In the genomic region with DNA sequence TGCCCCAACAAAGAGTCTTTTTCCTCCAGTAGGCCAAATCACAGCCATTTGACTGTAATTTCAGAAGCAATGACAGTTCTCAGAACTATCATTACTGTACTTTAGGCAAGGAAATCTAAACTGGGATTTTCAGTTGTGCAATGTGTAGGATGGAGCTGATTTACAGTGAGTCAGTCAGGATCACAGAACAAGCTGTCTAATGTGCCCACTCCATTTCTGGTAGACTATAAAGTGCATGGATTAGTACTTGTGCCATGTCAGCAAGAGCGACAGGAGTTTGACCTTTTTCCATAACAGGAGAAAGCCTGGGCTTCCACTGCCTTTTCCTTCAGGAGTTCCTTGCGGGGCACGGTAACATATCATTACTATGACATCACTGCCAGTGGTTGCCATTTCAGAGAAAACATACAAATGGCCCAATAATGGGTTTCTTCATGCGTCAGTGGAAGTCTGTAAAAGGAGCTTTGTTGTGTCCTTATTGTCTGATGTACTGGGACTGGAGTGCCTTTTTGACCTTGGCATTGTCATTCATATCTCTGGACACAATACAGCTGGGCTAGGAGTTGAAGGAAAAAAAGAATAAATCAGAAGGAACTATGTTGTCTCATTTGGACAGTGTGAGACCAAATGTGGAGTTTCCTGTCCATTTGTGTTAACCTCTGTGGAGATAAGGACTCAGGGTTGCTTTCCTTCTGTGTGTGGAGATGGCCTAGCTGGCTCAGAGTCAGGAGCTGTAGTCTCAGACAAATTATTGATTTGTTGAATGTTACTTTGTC, we compare ENCODE assay signal across 10 mouse cellular contexts.
A peak's percentile ranks its signal among the peaks of the same experiment; 100 is the strongest.
DNase-seq lines count a peak whose midpoint lies in the region; ATAC-seq and TF ChIP-seq lines count a peak whose summit lies in the region.
"Had no signal": no experiment of that assay in that cellular context is flagged by ENCODE, and none has a peak within 500 bp of the region (broad histone marks: within the 10 kb centered on the region; RNA-seq: fewer than 3 reads in every experiment).

No protein-coding gene starts in this region.

- ATAC-seq in lung, postnatal 0 days = peak; percentile 89
- ATAC-seq in erythroid progenitor cell, adult 5-6 weeks (replicated peaks; ENCODE audit: low FRiP score, poor library complexity, severe bottlenecking) = no peak
- ATAC-seq: midbrain, embryonic 16.5 days had no signal

- H3K9me3 ChIP-seq in lung, postnatal 0 days (ENCODE audit: low read length) = no peaks in the 10 kb centered on the region

- DNase-seq in frontal cortex, adult 2 months (ENCODE audit: extremely low spot score in 1 of 2, low spot score in 1 of 2) = peak; percentile 11 to 39
- DNase-seq in frontal cortex, postnatal 14 days (ENCODE audit: low spot score in 2 of 2) = no peak
- DNase-seq in lung, postnatal 0 days (ENCODE audit: low spot score) = peak; percentile 78
- DNase-seq in lung, adult 18-20 months = no peak
- DNase-seq in kidney, adult 9 months = peak; percentile 85
- peak; percentile 71 for DNase-seq in mesoderm, embryonic 11.5 days (ENCODE audit: low read depth, low spot score)
- no peak for DNase-seq in left cerebral cortex, postnatal 4 days
- DNase-seq: right cerebral cortex, postnatal 4 days had no signal

- intact Hi-C loops in left cerebral cortex, postnatal 4 days (cut with DNase I) = no loop called here

- WGBS in lung, postnatal 0 days = 52% methylated on average over 4 of the region's 4 CpGs

- no peak overlapping the region for H3K4me2 ChIP-seq in lung, postnatal 0 days (replicated peaks; ENCODE audit: low read depth, low read length)

- H3K27me3 ChIP-seq in lung, postnatal 0 days (replicated peaks; ENCODE audit: insufficient read depth, low read length) = no peaks in the 10 kb centered on the region

- no peaks in the 10 kb centered on the region for H3K4me1 ChIP-seq in lung, postnatal 0 days (ENCODE audit: insufficient read depth, low read depth, low read length)

- H3K9ac ChIP-seq in lung, postnatal 0 days (replicated peaks; ENCODE audit: low read depth) = no peak overlapping the region

- H3K4me3 ChIP-seq in lung, postnatal 0 days (ENCODE audit: low read depth, low read length) = no peak overlapping the region

- H3K27ac ChIP-seq in lung, postnatal 0 days (ENCODE audit: low read length) = no peak overlapping the region

- TF ChIP-seq EP300 in lung, postnatal 0 days (IDR thresholded peaks at IDR 0.05) = peak; percentile 77

- no peaks in the 10 kb centered on the region for H3K36me3 ChIP-seq in lung, postnatal 0 days (ENCODE audit: insufficient read depth, low read length)

- no peak for TF ChIP-seq CTCF in lung, postnatal 0 days (IDR thresholded peaks at IDR 0.05)

Comparison
In these comparisons a context has a peak if more than half of its experiments do, and no peak if none do; other contexts are left out.
1. DNase-seq: peak in frontal cortex, adult 2 months (2 of 2), lung, postnatal 0 days (single experiment), kidney, adult 9 months (single experiment) and mesoderm, embryonic 11.5 days (single experiment); none in frontal cortex, postnatal 14 days (0 of 2), lung, adult 18-20 months (0 of 2) and left cerebral cortex, postnatal 4 days (single experiment).